Mouse (Mus musculus) left cerebral cortex, adult 2 months (tissue): Measurements from ENCODE around the gene Akr1b7. TPM values are rescaled to one million over a fixed set of nuclear protein-coding genes. Genes with fewer than 3 reads are reported as not detected.
"Not testable (repeated sequence)": the region's sequence is repeated elsewhere in the genome, so short reads cannot be mapped to it uniquely, and the experiment has no call there.

Experiments
- DNase-seq, 2 experiments: peaks; one replicate each; pipeline ENCODE4 v3.0.0; 2021 to 2022; ENCODE audit warnings: low spot score in 2 of 2, mixed read lengths in 1 of 2; ENCODE audit errors: extremely low spot score in 1 of 2
- H3K27ac ChIP-seq: fragments of 200-600 bp; 2 replicates; pipeline ENCODE4 v1.8.1; 2022
- H3K4me3 ChIP-seq: fragments of 200-600 bp; 2 replicates; pipeline ENCODE4 v1.8.1; 2022
- CTCF ChIP-seq: fragments of 200-600 bp; IDR thresholded peaks from 2 replicates; pipeline ENCODE4 v1.8.1; 2022; ENCODE audit warnings: antibody characterized with exemption, mild to moderate bottlenecking, moderate library complexity
- intact Hi-C: fragments of 180-260 bp; cut with DNase I; formaldehyde crosslinking; loops from one replicate; pipeline ENCODE4 v1.15.1; 2025
- long read RNA-seq, 2 experiments: library from polyadenylated mRNA; stranded (forward); transcript quantifications; one replicate each; pipeline ENCODE4 v2.0.0; 2021; ENCODE audit warnings: borderline mapping rate in 2 of 2
- total RNA-seq, 2 experiments: library from RNA; stranded (reverse); gene quantifications; 2 replicates each; pipeline ENCODE4 v1.2.3; 2021

The Akr1b7 gene
- total RNA-seq: not detected
- long read RNA-seq, experiment 1: 0 reads
- long read RNA-seq, experiment 2: 0 reads

GRCm38 (mm10) chr6:34412023-34412422 is at the start of gene Akr1b7:
Gene Akr1b7, plus strand, starts transcription at chr6:34412334.
- H3K4me3 ChIP-seq: no peak within 1 kb of the TSS
- no peak within 1 kb of the TSS for H3K27ac ChIP-seq
- no peak for TF ChIP-seq CTCF
- intact Hi-C loops: no loop called here
- no peak for DNase-seq

DNA sequence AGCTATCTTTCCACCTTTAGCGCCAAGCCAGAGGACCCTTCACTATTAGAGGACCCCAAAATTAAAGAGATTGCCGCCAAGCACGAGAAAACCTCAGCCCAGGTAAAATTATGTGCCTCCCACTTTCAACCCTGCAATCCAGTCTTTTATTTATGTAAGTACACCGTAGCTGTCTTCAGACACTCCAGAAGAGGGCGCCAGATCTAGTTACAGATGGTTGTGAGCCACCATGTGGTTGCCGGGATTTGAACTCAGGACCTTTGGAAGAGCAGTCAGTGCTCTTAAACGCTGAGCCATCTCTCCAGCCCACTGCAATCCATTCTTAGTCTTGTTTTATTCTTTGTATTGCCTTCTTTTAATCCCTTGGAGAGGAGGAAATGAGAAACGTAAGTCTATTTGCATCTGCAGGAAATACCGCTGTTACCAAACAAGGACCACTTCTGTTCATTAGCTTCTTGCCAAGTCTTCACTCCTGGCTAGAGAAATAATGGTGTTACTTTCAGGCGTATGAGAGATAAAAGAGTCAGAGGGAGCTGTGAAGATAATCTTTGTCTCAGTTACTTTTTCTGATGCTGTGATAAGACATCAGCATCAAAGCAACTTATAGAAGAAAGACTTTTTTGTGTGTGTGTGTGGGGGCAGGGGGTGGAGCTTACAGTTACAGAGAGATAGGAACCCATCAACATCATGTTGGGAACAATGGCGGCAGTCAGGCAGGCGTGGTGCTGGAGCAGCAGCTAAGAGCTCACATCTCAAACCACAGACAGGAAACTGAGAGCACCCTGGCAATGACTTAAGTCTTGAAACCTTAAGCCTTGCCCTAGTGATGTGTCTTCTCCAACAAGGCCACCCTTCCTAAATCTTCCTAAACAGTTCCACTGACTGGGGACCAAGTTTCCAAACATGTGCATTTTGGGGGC is 47.7 kb upstream of the Akr1b7 start:
- intact Hi-C loops: no loop called here
- peak; percentile 24 for TF ChIP-seq CTCF
- DNase-seq: no peak
- no peak overlapping the region for H3K4me3 ChIP-seq
- H3K27ac ChIP-seq: no peak overlapping the region

GRCm38 (mm10) chr6:34367998-34368397 is 44.1 kb upstream of the Akr1b7 start:
- DNase-seq: no peak
- intact Hi-C loops: no loop called here
- no peak overlapping the region for H3K27ac ChIP-seq
- TF ChIP-seq CTCF: no peak
- H3K4me3 ChIP-seq: no peak overlapping the region

DNA sequence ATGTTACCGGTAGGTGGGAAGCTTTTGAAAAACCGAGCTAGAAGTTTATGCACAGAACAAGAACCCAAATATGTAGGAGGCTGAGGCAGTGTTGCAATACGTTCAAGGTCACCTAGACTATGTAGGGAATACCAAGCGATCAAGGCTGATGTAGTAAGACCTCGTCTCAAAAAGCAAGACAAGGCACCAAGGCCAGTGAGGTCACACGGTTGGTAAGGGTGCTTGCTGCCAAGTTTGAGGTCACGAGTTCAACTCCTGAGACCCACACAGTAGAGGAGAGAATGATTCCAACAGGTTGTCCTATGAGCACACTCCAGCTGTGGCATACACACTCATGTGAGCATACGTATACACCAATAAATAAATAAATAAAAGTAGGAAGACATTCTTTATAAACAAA is 42.1 kb upstream of the Akr1b7 start:
- no peak overlapping the region for H3K4me3 ChIP-seq
- DNase-seq: no peak
- no peak for TF ChIP-seq CTCF
- no peak overlapping the region for H3K27ac ChIP-seq
- intact Hi-C loops: loop anchor here (2.0 to 10.0 kb wide), 3 partner anchors 77 to 385 kb away; no protein-coding TSS in a partner anchor

GRCm38 (mm10) chr6:34371700-34372351 is 40.3 kb upstream of the Akr1b7 start:
- peak; percentile 84 for TF ChIP-seq CTCF
- no peak overlapping the region for H3K27ac ChIP-seq
- intact Hi-C loops: loop anchor here (1.0 to 10.0 kb wide), 4 partner anchors 26 to 383 kb away; no protein-coding TSS in a partner anchor
- peak; percentile 79 for DNase-seq
- H3K4me3 ChIP-seq: no peak overlapping the region

GRCm38 (mm10) chr6:34373841-34374240 is 38.3 kb upstream of the Akr1b7 start:
- TF ChIP-seq CTCF: no peak
- Histone ChIP-seq H3K4me3 (no peak overlapping the region), H3K27ac (no peak overlapping the region)
- DNase-seq: no peak
- intact Hi-C loops: loop anchor here (10.0 kb wide), 1 partner anchor 381 kb away; no protein-coding TSS in a partner anchor

DNA sequence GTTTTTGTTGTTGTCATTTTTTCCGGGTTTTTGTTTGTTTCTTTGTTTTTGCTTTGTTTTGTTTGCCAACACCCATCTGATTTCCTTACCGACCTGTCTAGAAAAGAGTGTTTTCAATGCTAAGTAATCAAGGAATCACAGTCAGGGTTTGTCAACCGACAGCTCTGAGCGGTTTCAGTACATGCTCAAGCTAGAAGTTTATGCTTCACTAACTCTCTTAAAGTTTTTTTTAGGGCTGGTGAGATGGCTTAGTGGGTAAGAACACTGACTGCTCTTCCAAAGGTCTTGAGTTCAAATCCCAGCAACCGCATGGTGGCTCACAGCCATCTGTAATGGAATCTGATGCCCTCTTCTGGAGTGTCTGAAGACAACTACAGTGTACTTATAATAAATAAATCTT is 36.2 kb upstream of the Akr1b7 start:
- intact Hi-C loops: loop anchor here (10.0 kb wide), 1 partner anchor 379 kb away; no protein-coding TSS in a partner anchor
- not testable (repeated sequence) for H3K27ac ChIP-seq, H3K4me3 ChIP-seq, DNase-seq

DNA sequence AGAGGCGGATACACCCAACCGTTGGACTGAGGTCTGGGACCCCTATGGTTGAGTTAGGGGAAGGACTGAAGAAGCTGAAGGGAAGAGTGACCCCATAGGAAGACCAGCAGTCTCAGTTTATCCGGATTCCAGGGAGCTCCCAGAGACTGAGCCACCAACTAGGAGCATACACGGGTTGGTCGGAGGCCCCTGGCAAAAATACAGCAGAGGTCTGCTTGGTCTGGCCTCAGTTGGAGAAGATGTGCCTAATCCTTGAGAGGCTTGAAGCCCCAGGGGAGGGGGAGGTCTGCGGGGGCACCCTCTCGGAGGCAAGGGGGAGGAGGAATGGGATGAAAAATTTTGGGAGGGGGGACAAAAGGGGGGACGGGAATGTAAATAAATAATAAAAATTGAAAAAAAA is 28.7 kb upstream of the Akr1b7 start:
- H3K27ac ChIP-seq: no peak overlapping the region
- intact Hi-C loops: no loop called here
- DNase-seq: no peak
- H3K4me3 ChIP-seq: no peak overlapping the region; the same call in 1 of the 2 replicates
- TF ChIP-seq CTCF: no peak

DNA sequence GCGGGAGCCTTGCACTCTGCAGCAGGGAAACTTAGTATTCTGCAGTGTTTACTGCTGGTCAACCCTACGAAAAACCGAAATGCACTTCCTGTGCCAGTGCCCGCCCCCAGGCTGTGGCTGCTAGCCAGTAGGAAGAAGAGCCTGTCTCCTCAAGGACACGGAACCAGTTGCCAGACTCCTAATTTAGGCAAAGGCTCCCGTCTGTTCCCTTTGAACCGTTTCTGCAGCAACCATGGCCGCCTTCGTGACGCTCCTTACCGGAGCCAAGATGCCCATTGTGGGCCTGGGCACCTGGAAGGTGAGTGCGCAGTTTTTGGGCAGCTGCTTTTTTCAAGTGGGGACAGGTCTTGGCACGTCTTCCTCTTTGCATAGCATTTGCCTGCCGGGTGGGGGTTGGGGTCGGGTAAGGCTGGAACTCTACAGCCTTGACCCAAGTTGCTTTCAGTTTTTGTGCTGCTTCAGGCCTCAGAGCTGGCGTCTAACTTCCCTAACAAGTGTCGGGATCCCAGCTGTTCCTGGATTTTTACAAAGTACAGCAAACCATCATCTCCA is 27.9 kb upstream of the Akr1b7 start, which contains the start of gene Akr1b10:
Akr1b10 (plus strand) TSS at position 109 of the 552 bp plus-strand sequence.
- TF ChIP-seq CTCF: no peak
- intact Hi-C loops: no loop called here
- H3K27ac ChIP-seq: peak within 1 kb of the TSS; percentile 86
- DNase-seq: peak; percentile 68 to 76
- peak within 1 kb of the TSS; percentile 53 for H3K4me3 ChIP-seq

DNA sequence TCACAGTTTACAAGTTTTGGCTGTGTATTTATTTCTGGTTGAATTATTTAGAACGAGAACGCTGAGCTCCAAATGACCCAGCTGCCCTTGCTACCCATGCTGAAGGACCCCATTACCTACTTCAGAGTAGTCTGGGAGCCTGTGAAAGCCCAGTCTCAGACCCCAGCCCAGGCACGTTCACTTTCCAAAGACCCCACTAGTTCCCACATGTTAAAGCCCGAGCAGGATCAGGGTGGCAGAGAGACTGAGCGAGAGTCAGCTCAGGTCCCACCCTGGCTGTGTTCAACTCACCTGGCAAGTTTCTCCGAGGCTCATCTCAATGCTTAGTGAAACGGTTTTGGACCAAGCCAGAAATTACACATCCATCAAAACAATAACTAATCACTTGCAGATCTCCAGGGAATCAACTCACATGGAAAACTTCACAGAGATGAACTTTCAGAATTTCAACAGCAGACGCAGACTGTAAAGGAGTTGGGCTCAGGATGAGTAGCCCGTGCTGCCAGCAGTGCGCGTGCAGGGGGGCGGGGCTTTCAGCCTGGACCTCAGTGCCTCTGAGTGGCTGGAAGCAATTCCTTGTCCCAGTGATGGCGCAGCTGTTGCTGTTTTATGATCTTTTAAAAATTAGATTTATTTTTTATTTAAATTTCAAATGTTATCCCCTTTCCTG is 27.3 kb upstream of the Akr1b7 start:
- peak overlapping the region; percentile 53 for H3K4me3 ChIP-seq
- intact Hi-C loops: no loop called here
- peak in 1 of 2 experiments; percentile 16 for DNase-seq
- TF ChIP-seq CTCF: no peak
- peak overlapping the region; percentile 86 for H3K27ac ChIP-seq

DNA sequence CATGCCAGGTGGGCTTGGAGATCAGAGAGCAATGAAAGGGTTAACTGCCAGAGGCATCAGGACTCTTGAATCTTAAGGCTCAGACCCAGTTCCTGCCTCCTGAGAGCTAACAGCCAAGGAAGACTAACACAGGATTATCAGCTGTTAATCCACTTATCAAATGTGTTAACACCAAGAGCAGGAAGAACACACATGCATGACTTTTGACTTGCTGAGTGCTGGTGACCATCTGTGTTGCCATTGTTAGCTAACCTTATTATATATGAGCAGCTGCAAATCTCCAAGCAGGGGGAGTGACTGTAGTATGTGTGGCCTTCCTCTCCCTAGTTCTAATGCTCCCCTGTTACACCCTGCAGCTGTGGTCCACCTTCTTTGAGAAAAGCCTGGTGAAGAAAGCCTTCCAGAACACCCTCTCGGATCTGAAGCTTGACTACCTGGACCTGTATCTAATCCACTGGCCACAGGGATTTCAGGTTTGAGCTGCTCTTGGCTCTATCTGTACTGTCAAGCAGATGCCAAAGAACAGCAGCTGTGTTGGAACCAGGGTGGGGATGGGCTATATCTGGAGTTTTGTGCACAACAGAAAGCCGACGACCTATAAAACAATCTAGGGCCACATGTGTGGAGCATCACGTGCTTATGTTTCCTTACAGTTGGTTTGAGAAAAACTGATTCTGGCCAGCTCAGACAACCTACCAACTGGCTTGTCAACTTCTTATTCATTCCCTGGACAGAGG is 23.5 kb upstream of the Akr1b7 start:
- no peak for DNase-seq
- Histone ChIP-seq H3K27ac (no peak overlapping the region), H3K4me3 (no peak overlapping the region)
- no peak for TF ChIP-seq CTCF
- intact Hi-C loops: no loop called here
